Mouse (Mus musculus) stomach, embryonic 16.5 days (tissue): ENCODE data around the gene Itpr2. TPM values are rescaled to one million over a fixed set of nuclear protein-coding genes. Genes with fewer than 3 reads are reported as not detected.
"Not testable (repeated sequence)": the region's sequence is repeated elsewhere in the genome, so short reads cannot be mapped to it uniquely, and the experiment has no call there.

Source experiments
- ATAC-seq: fragments of 200-750 bp; cut with Nextera tagmentation; 2 replicates; pipeline ENCODE4 v1.8.0; 2017; ENCODE audit warnings: moderate number of reproducible peaks, moderate TSS enrichment; ENCODE audit not compliant: insufficient read depth, low FRiP score
- H3K27ac ChIP-seq: fragments of 300-500 bp; sonication (generic); 2 replicates; pipeline ENCODE4 v1.5.1; 2014; ENCODE audit warnings: low read length
- H3K27me3 ChIP-seq: fragments of 300-500 bp; sonication (generic); 2 replicates; pipeline ENCODE4 v1.6.1; 2014; ENCODE audit warnings: low read length, control low read depth, mixed read lengths; ENCODE audit not compliant: control insufficient read depth, insufficient read depth
- H3K36me3 ChIP-seq: fragments of 300-500 bp; sonication (generic); 2 replicates; pipeline ENCODE4 v1.6.1; 2014; ENCODE audit warnings: low read length; ENCODE audit not compliant: control insufficient read depth, insufficient read depth
- H3K4me1 ChIP-seq: fragments of 300-500 bp; sonication (generic); 2 replicates; pipeline ENCODE4 v1.6.1; 2014; ENCODE audit warnings: low read length, control low read depth, mixed read lengths; ENCODE audit not compliant: control insufficient read depth, insufficient read depth
- H3K4me2 ChIP-seq: fragments of 300-500 bp; sonication (generic); 2 replicates; pipeline ENCODE4 v1.6.1; 2014; ENCODE audit warnings: low read depth, low read length, mixed read lengths
- H3K4me3 ChIP-seq: fragments of 300-500 bp; sonication (generic); replicated peaks from 2 replicates; pipeline ENCODE4 v1.5.1; 2014; ENCODE audit warnings: mild to moderate bottlenecking, low read length
- H3K9ac ChIP-seq: fragments of 300-500 bp; sonication (generic); 2 replicates; pipeline ENCODE4 v1.6.1; 2014; ENCODE audit warnings: low read length
- H3K9me3 ChIP-seq: fragments of 300-500 bp; sonication (generic); replicated peaks from 2 replicates; pipeline ENCODE4 v1.6.1; 2016; ENCODE audit warnings: low read length, control low read depth; ENCODE audit not compliant: control insufficient read depth
- WGBS: fragments of 180-500 bp; shearing (Covaris S2); extraction: QIAGEN DNeasy Blood & Tissue Kit; methylation state at CpG from one replicate; pipeline ENCODE4 v1.1.7; 2014; 5-methylcytosine and 5-hydroxymethylcytosine counted together
- polyA plus RNA-seq: library from polyadenylated mRNA; unstranded; fragments of >200 nt; fragmentation: Nextera tagmentation; extraction: Ambion mirVana; gene quantifications from 2 replicates; pipeline ENCODE4 v1.2.1, GENCODE M21; 2015

Itpr2 gene
- polyA plus RNA-seq, 1 experiment from 2014 or later, result 14.8 TPM

DNA sequence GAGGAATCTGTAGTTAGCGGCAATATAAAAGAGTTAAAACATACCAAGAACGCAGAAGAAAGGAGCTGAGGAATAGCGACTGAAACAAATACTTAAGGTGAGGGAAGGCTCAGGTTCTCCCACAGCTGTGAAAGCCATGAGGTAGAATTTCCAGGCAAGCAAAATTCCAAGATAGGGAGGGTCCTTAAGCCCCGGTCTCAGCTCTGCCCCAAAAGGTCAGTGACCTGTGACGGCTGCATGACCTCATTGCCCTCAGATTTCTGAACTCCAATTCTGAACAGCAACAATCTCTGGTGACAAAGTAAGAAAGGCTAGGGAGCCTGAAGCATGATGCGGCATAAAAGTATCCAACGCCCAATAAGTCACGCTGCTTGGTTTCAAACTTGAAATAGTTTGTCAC is 33.7 kb downstream of the Itpr2 start:
- ATAC-seq, result no peak
- Histone ChIP-seq H3K4me2 (no peak overlapping the region), H3K4me3 (no peak overlapping the region), H3K36me3 (no peaks in the 10 kb centered on the region), H3K27me3 (no peaks in the 10 kb centered on the region), H3K9me3 (peaks cover 3% of the 10 kb centered on the region; the same call in 1 of the 2 replicates), H3K27ac (no peak overlapping the region), H3K4me1 (no peaks in the 10 kb centered on the region), H3K9ac (no peak overlapping the region)
- WGBS, result 65% methylated on average over 8 of the region's 8 CpGs

DNA sequence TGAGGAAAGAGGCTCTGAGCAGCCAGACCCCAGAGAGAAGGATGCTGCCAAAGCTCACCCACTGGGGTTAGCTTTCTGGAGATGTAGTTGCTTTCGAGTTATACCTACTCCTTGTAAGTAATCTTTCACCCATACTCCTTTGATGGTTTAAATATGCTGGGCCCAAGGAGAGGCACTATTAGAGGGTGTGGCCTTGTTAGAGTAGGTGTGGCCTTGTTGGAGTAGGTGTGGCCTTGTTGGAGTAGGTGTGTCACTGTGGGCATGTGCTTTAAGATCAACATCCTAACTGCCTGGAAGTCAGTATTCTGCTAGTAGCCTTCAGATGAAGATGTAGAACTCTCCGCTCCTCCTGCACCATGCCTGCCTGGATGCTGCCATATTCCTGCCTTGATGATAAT is 37.4 kb downstream of the Itpr2 start:
- 91% methylated on average over 2 of the region's 2 CpGs for WGBS
- ATAC-seq, H3K4me1 ChIP-seq, H3K27me3 ChIP-seq, H3K9me3 ChIP-seq, H3K36me3 ChIP-seq, H3K4me2 ChIP-seq, H3K9ac ChIP-seq, H3K27ac ChIP-seq, H3K4me3 ChIP-seq: not testable (repeated sequence)

DNA sequence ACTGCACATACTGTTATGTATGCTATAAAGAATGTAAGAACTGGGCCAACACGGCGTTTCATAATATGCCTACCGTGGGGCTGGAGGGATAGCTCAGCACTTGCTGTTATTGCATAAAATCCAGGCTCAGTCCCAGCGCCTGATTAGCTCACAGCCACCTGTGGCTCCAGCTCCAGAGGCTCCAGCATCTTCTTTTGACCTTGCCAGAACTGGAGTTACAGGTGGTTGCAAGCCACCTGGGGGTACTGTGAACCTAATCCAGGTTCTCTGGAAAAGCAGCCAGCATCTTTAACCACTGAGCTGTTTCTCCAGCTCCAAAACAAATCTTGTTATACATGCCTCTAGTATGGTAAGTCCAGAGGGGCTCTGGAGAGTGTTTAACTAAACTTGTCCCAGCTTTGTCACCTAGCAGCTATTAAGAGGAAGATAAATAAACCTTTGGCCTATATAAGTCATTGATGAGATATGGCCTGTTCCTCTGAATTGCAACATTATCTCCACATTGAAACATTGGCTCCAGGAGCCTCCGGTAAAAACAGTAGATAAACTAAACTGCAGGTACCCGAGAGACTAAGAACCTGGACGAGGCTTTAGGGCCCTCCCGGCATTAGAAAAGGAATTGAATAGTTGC is 37.9 kb downstream of the Itpr2 start:
- Histone ChIP-seq H3K27me3 (no peaks in the 10 kb centered on the region), H3K4me1 (no peaks in the 10 kb centered on the region), H3K9ac (no peak overlapping the region), H3K36me3 (no peaks in the 10 kb centered on the region), H3K9me3 (peaks cover 3% of the 10 kb centered on the region; the same call in 1 of the 2 replicates), H3K4me3 (no peak overlapping the region), H3K27ac (no peak overlapping the region), H3K4me2 (no peak overlapping the region)
- WGBS, result 60% methylated on average over 8 of the region's 8 CpGs
- ATAC-seq, result no peak

DNA sequence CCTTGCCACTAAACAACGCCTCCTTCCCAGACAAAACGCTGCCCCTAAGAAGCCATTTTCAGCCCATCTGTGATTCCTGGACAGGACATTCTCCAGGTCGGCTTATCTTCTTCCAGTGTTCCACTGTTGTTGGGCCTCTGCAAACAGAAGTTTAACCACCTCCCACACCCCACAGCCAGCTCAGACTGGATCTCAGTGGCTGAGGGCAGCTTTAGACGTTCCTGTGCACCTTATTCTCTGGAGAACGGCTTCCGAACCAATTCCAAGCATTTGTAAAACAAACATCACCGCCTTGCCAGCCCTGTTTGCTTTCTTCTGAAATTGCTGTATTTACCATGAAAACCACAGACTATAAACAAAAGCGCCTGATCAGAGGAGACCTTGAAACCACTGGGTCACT is 41.1 kb downstream of the Itpr2 start:
- Histone ChIP-seq H3K9me3 (peaks cover under 1% of the 10 kb centered on the region; the same call in 1 of the 2 replicates), H3K27ac (no peak overlapping the region), H3K4me1 (no peaks in the 10 kb centered on the region), H3K4me2 (no peak overlapping the region), H3K9ac (no peak overlapping the region), H3K27me3 (no peaks in the 10 kb centered on the region), H3K36me3 (no peaks in the 10 kb centered on the region), H3K4me3 (no peak overlapping the region)
- 42% methylated on average over 8 of the region's 8 CpGs for WGBS
- ATAC-seq, result no peak

DNA sequence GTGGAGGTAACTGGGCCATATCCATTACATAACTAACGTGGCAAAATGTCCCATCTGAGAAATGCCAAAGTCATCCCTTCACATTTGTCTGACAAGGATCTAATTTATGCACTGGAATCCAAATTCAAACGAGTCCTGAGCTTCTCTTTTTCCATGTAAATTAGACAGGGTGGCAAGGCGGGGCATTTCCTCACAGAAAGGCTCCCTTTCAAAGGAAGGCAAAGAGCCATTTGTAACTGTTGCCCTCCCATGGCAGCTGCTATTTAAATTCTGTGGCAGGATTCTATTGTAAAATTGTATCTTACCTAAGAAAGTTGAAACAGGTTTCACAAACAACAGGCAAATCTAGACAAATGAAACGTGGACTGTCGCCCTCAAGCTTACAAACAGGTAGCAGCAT is 43.6 kb downstream of the Itpr2 start:
- Histone ChIP-seq H3K36me3 (no peaks in the 10 kb centered on the region), H3K27ac (no peak overlapping the region), H3K9me3 (no peaks in the 10 kb centered on the region), H3K4me2 (no peak overlapping the region), H3K9ac (no peak overlapping the region), H3K4me3 (no peak overlapping the region), H3K4me1 (no peaks in the 10 kb centered on the region), H3K27me3 (no peaks in the 10 kb centered on the region)
- 53% methylated on average over 5 of the region's 5 CpGs for WGBS
- no peak for ATAC-seq

DNA sequence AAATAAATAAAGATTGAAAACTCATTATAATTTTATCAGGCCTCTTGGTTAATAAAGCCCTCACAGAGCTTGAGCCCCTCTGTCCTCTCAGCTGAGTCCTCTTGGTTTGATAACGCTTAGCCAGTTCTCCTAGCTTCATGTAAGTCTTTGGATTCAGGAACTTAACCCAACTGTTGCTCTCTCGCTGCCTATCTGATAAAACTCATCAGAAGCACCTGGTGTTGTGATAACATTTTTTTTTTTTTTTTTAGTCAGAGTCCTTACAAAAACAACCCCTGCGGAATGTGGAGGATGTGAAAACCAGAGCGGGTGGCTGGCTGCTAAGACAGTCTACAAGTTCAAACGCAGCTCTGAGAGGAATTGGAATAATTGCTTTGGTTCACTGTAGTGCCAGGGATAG is 45.3 kb downstream of the Itpr2 start:
- no peaks in the 10 kb centered on the region for H3K9me3 ChIP-seq
- H3K36me3 ChIP-seq, result no peaks in the 10 kb centered on the region
- no peaks in the 10 kb centered on the region for H3K27me3 ChIP-seq
- no peak overlapping the region for H3K27ac ChIP-seq
- H3K4me1 ChIP-seq, result no peaks in the 10 kb centered on the region
- H3K9ac ChIP-seq, result no peak overlapping the region
- 82% methylated on average over 5 of the region's 5 CpGs for WGBS
- no peak for ATAC-seq
- no peak overlapping the region for H3K4me3 ChIP-seq
- H3K4me2 ChIP-seq, result no peak overlapping the region

DNA sequence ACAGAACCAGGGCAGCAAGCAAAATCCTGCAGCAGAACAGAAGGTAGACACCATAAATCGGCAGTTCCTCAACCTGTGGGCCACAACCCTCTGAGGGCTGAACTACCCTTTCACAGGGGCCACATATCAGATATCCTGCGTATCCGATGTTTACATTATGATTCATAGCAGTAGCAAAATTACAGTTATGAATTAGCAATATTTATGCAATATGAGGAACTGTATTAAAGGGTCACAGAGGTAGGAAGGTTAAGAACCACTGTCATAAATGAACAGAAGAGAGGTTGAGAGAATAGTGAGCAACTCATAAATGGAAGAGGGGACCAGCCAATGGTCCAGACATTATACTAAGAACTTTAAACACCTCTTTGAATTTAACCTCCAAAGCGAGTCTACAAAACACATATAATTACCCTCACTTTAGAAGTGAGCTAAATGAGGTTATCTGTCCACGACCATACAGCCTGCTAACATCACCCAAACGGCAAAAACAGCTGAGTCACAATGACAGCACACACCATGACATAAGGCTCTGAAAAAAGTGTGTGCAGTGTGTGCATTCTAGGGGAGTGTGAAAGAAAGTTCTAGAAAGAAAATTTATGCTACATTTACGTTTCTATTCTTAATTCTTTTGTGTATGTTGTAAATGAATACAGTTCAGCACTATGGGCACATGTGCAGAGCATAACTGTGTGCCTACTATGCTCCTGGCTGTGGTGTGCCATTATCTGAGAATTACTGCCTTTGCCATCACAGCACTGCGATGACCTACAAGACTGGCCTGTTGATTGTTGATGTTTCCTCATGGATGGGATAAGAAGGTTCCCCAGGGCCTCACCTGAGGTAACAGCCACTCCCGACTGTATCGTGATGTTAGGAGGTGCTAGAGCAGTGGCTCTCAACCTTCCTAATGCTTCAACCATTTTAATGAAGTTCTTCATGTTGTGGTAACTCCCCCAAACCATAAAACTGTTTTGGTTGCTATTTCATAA is 47.2 kb downstream of the Itpr2 start:
- H3K4me1 ChIP-seq, result no peaks in the 10 kb centered on the region
- H3K9ac ChIP-seq, result no peak overlapping the region
- WGBS, result 78% methylated on average over 10 of the region's 10 CpGs
- H3K4me2 ChIP-seq, result no peak overlapping the region
- no peak overlapping the region for H3K4me3 ChIP-seq
- no peaks in the 10 kb centered on the region for H3K9me3 ChIP-seq
- no peak overlapping the region for H3K27ac ChIP-seq
- H3K27me3 ChIP-seq, result no peaks in the 10 kb centered on the region
- H3K36me3 ChIP-seq, result no peaks in the 10 kb centered on the region
- ATAC-seq, result no peak

DNA sequence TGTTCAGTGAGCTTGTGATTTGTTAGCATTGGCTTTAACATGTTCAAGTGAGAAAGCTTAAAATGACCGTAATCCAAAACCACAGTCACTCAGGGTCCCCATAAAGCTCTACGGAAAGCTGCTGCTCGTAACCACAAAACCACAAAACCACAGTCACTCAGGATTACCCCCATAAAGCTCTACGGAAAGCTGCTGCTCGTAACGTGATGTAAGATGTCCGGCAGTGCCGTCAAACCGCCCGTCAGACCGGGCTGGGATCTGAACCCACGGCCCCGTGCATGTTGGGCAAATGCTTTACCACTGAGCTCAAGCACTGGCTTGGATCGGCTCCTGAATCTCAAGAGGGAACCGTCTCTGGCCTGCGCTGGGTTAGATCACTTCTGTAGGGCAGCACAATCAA is 49.5 kb downstream of the Itpr2 start:
- Histone ChIP-seq H3K4me1 (no peaks in the 10 kb centered on the region), H3K9me3 (no peaks in the 10 kb centered on the region), H3K4me2 (no peak overlapping the region), H3K27me3 (no peaks in the 10 kb centered on the region), H3K4me3 (no peak overlapping the region), H3K27ac (no peak overlapping the region), H3K9ac (no peak overlapping the region), H3K36me3 (no peaks in the 10 kb centered on the region)
- ATAC-seq, result no peak
- WGBS, result 90% methylated on average over 16 of the region's 16 CpGs

DNA sequence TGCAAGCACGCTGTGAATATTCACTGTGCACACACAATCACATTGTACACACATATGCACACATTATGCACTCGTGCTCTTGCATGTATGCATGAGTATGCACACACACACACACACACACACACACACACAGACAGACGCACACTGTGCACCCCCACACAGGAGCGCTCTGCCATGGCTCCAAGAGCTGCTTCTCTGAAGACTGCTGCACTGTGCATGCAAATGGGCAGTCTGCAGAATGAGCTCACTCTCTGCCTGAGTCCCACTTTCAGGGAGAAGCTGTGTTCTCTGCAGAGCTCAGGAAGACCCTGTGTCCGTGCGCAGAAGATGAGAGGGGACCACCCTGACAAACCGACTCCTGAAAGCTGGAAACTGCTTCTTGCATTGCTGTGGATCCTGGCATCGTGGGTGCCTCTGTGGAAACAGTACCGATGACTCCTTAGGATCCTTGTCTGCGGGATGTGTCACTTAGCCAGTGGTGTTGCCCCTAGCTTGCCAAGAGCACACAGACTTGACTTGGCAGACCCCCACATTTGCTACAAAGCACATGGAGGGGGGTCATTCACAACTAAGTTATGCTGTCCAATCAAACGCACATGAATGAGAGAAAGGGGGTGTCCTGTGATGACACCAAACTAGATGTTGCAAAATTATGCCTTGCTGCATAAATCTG is 55.9 kb downstream of the Itpr2 start:
- no peak overlapping the region for H3K27ac ChIP-seq
- H3K9ac ChIP-seq, result no peak overlapping the region
- WGBS, result 91% methylated on average over 11 of the region's 11 CpGs

More for the DNA sequence above, 55.9 kb downstream of the Itpr2 start:
- no peak overlapping the region for H3K4me3 ChIP-seq
- no peaks in the 10 kb centered on the region for H3K36me3 ChIP-seq
- H3K4me2 ChIP-seq, result no peak overlapping the region
- no peaks in the 10 kb centered on the region for H3K27me3 ChIP-seq
- no peaks in the 10 kb centered on the region for H3K9me3 ChIP-seq
- no peaks in the 10 kb centered on the region for H3K4me1 ChIP-seq
- no peak for ATAC-seq
